Mouse (Mus musculus) erythroblast, embryonic 14.5 days (primary cell): ENCODE data around the gene Anks1.

ENCODE experiments used
- GATA1 ChIP-seq: IDR thresholded peaks from 2 replicates; pipeline ENCODE4 v1.6.1; 2012; ENCODE audit warnings: low read length, inconsistent platforms, mixed read lengths
- TAL1 ChIP-seq: IDR thresholded peaks from 3 replicates; pipeline ENCODE4 v1.6.1; 2012; ENCODE audit warnings: low read length, inconsistent platforms, mixed read lengths

DNA sequence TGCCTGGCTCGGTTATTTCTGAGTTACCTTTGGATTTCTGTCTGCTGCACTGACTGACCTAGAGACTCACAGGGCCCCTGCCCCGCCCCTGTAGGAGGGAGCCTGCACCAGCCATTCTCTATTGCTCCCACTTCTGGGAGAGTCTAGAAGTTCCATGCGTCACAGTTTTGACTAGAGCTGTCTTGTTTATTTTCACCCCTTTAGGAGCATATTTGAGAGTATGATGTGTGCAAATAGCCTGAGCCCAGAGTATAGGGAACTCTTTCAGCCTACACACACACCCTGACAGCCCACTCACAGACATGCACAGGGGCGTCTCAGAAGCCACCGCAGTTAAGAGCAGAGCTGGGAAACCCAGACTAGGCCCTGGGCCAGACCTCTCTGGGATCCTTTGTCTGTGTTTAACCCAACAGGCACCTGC, 116.4 kb downstream of the Anks1 start:
- no peak for TF ChIP-seq GATA1
- no peak for TF ChIP-seq TAL1
